Mouse (Mus musculus) CD8-positive naive resting alpha-beta T cell, adult 2 months (primary cell): ENCODE results near the gene Mphosph10.

Experiments used
- DNase-seq, 2 experiments: peaks; one replicate each; pipeline ENCODE4 v3.0.0; 2022; ENCODE audit warnings: low read depth in 2 of 2, low spot score in 2 of 2

Gene Mphosph10

DNA sequence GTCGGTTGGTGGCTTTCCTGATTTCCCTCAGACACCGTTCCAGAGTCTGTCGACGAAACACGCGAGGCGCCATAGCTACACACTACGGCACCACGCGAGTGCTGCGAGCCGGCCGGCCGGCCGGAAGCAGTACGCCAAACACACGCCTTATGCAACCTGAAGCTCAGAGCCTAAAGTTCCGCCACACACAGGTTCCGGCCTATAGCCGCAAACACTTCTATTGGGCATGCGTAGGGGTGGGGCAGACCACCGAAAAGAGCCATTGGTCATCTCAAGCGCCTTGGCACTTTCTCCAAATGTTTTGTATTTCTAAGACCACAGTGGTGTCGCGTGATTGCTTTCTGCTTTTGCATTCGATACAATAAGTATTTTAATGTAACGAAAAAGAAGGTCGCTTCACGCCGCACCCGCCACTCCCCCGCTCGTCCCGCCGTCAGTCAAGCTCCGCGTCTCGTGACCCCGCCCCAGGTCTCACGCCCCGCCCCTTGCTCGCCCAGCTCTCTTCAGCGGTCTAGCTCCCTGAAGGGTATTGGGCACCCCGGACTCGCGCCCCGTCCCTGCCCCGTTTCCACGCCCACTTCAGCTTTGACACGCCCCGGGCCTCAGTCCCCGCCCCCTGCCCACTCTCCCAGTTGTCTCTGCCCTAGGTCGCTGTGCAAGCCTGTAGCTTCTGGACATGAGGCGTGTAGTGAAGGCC, at the start of gene Mphosph10, which contains the start of gene Mcee:
Mphosph10 (minus strand) TSS at position 147 of the 697 bp plus-strand sequence.
Mcee (plus strand) TSS at position 486 of the 697 bp plus-strand sequence.
- DNase-seq = peak; percentile 96 to 99

DNA sequence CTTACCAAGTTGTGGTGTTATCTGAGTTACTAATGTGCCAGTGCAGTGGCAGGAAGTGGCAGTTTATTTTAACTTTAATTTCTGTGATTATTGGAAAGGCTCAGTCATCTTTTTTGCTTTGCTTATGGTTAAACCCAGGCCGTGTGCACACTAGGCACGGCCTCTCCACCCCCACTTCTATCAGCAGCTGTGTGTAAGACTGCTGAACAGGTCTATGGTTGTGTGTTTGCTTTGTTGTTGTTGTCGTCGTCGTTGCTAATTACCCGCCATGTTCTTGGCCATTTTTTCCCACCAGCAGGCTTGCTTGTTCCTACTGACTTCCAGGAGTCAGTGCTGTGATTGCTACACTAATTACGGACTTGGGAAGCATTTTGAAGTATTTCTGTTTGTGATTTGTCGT, 48.5 kb upstream of the Mphosph10 start:
- no peak for DNase-seq

DNA sequence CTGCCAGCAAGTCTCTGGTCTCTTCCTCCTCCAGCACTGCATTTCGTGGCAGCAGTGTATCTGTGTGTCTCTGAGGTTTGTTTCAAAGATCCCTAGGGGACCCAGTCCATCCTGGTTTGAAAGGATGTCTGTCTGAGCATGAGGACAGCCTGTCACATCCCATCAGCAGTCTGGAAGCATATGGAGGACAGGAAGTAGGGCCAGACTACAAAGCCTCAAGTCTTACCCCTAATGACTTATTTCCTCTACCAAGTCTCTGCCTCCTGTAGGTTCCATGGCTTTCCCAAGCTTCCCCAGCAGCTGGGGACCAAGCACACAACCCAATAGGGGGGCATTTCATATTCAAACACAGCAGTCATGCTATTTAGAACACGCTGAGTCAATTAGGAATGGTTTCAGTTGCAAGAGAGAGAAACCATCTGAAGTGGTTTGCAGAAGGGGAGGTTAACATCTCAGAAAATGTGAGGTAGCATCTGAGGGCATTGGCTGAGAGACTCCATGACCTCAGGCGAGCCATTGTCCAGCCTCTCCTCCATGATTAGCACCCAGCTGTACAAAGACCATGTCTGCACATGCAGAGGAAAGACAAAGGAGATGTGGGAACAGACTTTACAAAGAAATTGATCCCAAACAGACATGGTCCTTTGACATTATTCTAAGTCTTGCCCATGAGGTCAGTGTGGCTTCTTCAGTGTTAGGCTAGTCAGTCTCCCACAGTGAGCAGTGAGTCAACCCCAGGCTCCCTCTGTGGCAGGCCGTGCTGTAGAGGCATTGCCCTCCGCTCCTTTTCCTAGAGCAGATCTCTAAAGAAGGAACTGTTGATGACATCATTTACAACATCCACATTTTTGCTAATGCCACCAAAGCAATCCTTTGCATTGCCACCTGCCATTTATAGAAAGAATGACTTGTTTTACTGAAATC, 47.8 kb upstream of the Mphosph10 start:
- DNase-seq = no peak

DNA sequence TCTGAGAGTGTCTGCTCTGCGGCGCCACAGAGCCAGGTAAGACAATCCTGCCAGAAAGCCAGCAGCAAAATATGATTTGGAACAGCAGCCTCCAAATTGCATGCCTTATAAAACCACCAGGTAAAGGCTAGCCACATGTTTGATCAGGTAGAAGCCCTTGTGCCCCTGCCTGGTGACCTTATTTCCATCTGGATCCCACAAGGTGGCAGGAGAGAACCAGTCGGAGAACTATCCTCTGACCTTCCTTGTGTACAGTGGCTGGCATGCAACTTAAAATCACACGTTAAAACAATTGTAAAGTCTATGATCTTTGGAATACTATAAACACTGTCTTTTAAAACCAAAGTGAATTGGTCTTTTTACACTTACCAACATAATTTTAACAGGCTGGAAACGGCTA, 32.8 kb upstream of the Mphosph10 start:
- no peak for DNase-seq

DNA sequence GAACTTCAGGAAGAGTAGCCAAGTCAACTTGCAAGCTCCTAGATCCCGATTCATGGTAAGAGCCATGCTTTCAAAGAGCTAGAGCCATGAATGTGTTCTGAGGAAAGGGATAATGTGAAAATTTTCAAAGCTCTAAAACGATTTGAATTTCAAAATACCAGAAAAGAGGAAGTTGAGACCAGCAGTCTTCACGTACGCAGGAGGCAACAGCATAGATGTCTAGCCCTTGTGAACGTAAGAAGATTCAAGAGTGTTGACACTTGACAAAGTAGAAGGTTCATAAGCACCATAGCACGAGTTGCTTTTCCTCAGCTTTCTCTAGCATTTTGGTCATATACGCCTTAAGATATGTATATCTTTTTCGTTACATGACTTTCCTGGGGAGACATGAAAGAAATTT, 11.9 kb upstream of the Mphosph10 start:
- no peak for DNase-seq

DNA sequence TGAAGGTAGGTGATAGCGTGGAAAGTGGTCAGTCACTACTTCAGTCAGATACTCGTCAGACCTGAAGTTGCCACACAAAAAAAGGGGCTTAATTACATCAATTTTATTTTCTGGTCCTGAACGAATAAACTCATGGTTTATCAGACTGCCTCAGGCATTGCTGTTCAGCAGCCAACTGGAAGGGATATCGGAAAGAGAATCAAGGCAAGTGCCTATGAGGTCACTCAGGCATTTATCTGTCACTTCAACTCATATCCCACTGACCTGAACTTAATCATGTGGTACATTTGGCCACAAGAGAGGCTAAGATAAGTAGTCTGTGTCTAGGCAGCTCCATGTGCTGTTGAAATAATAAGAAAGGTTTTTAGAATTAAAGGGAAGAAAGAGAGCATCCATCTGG, 10.4 kb upstream of the Mphosph10 start:
- DNase-seq = no peak

DNA sequence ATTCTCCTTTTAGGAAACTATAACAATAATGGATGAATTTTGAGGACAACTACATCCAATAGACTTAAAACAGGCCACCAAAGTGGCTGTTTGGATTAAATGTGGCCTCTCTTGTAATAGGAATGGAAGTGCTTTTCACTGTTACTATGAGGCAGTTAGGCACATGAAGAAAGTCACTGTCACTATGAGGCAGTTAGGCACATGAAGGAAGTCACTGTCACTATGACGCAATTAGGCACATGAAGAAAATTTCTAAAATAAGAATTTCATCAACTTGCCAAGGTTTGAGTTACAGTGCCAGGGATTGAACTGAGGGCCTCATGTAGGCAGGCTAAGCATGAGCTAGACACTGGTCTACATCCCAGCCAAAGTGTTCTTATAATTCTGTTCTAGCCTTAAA, 8.7 kb upstream of the Mphosph10 start:
- no peak for DNase-seq

DNA sequence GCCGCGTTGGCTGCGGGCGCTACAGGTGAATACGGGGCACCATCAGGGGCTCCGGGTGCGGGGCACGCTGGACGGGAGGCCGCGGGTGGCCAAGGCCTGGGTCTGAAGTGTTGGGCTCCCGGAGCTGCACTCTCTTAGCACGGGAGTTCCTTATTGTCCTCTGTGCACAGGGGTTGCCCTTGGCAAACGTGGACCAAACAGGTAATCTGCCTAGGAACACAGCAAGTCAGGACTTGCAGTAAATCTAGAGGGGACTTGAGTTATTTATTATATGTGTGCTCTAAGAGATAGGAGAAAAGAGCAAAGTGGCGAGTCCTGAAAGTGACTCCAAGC, 717 bp upstream of the Mphosph10 start:
- DNase-seq = no peak

DNA sequence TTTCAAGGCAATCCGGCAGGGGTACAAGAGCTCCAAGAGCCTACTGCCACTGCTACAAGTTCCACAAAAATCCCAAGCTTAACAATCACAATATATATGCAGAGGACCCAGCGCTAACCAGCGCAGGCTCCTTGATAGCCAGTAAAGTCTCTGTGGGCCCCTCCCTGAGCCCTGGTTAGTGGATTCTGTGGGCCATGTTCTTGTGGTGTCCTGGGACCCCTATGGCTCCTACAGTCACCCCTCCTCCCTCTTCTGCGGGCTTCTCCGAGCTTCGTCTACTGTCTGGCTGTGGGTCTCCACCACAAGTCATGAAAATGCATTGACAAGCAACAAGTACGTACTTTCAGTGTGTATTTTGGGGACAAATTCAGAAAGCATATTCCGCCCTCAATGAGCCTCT, 589 bp downstream of the Mphosph10 start:
- peak; percentile 9 to 15 for DNase-seq

DNA sequence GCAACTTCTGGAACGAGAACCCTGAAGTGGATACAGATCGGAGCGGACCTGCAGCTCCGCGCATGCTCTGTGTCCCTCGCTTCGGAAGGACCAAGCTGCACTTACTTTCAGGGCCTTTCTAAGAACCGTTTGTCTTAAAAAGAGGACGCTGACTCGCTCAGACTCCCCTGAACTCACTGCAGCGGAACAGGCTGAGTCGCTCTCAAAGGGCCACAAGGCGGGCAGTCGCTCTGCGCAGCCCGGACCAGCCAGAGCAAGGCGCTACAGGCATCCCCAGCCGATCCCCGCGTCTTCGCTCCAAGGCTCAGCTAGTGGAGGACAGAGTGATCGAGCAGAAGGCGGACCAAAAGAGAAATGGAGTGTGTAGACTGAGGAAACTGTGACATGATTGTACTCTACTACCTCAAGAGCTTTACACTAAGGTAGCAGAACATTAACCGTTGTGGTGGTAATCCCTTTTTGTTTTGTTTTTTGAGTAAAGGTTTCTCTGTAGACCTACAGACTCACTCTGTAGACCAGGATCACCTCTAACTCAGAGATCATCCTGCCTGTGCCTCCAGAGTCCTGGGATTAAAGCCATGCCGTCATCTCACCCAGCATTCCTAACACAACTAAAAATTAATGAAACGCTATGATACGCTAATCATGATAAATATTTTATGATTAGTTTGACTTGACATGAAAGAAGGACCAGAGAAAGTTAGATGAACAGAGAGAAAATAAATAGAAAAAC, 18.1 kb downstream of the Mphosph10 start, which contains the start of gene Fan1:
Fan1 (minus strand) TSS at position 266 of the 733 bp plus-strand sequence.
- peak; percentile 86 to 96 for DNase-seq

DNA sequence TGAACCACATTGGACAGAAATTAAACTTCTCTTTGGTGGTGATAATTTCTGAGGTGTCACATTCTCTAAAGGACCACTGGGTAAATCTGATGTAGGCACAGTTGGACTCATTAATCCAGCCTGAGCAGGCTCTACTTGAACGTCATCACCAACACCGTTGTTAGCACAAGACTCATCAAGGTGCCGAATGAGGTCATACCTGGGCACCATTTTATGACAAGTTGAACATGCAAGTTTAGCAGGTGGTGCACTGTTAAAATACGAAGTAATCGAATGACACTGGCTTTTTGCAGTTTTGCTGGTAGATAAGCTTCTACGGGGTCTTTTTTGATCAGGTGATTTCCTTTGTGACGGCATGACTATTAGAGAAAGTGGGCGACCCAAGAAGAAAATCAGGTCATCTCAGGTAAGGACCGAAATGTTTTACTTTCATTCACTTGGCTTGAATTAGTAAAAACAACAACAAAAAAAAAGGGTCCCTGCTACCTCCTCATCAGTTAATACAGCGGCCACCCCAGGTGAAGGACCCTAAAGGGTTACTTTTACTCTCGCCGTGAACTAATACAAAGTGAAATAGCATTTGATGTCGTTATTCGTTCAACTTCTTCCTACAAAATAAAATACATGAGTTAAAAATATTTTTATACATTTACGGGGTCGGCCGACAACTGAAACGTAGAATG, 18.8 kb downstream of the Mphosph10 start:
- no peak for DNase-seq

DNA sequence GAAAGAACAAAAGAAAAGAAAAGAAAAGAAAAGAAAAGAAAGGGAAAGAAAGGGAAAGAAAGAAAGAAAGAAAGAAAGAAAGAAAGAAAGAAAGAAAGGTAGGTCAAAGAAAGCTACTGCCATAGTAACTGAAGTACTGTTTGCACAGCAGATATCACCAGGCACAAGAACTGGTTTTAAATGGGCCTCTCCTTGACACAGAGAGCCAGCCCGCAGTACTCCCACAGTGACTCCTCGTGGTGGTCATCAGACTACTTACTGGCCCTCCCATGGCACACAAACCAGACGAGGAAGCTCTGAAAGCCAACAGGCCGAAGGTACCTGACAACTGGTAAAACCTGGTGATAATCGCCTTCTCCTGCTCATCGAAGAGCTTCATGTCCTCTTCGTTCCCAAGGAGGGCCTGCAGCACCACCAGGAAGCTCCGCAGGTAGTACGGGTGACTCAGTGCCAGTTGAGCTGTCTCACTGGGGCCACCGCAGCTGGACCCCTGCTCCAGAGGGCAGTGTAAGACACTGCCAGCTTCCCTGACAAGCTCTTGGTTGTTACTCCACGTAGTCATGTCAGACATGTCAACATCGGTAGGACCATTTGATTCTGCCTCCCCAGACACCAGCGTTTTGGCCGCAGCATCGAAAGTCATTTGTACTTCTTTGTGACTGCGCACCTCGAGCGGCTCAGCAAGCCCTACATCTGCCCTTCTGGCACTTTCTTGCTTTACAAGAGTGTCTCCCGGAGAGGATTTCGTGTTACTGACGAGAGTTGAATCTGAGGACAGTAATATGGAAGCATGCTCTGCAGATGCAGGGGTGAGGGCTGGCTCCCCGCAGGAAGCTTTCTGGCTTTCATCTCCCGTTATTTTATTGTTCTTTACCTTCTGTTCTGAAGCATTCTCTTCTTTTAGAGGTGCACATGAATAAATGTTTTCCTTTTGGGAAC, 19.9 kb downstream of the Mphosph10 start:
- no peak for DNase-seq

DNA sequence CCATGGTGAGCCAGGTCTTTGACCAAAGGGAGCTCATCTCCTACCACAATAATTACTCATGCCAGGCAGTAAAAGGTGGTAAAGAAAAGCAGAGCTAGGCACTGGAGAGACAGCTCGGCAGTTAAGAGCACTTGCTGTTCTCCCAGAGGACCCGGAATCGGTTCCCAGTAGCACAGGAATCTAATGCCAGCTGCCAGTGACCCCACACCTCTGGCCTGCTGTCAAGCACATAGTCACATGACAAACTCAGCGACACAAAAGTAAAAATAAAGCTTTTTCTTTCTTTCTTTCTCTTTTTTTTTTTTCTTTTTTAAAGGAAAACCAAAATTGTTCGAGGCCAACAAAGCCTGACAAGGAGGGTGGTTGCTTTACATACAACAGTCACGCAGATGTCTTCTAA, 22.2 kb downstream of the Mphosph10 start:
- no peak for DNase-seq

DNA sequence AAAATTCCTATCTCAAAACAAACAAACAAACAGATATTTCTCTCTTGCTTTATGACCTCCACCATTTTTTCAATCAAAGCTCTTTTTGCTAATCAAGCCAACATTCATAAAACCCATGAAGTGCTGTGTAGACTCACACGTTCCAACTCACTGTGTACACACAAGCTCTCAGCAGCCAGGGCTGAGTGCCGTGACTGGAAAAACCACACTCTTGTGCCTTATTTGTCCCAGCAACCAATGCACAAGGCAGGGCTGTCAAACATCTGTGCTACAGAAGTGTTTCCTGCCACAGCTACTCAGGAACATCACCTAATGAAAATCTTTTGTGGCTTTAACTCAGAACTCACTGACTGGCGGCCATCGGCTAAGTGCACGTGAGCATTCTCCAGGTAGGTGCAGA, 26.2 kb downstream of the Mphosph10 start:
- DNase-seq = no peak

DNA sequence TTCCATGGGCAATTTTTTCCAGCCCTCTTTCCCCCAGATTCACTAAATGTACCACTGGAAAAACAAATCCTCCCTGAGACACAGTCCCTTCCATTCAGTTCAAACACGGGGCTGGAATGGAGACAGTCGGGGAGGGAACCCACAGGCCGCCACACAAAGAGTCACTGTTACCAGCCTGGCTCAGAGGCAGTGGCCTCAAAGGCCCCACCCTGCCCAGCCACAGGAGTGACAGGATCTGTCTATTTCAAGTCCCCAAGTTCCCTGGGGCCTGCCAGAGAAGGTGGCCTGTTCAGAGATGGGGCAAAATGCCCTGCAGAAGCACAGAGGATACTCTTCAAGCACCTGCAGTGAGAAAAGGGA, 31.5 kb downstream of the Mphosph10 start:
- DNase-seq = no peak

DNA sequence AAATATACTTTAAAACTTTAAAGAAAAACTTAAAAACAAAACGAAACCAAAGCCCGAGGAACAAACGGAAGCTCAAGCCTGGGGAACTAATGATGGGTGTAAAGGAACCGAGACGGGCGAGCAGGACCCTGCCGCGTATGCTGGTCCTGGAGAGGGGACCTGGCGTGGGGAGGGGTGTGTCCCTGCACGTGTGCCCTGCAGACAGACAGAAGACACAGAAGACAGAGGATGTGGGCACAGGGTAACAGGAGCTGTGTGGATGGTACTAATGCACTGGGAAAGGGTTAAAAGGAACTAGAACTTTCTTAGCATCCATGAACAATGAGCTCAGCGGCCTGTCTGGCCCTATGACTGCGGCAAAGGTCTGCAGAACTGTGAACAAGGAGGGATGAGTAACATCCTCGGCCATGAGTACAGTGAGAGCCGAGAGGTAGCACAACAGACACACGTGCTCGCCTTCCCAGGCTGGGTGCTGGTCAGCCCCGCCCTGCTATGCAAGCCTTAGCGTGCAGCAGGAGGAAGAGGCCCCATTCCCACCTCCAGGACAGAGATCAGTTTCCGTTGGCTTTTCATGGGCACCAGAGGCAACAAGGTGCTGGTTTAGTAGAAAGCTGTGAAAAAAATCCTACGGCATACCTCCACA, 32.0 kb downstream of the Mphosph10 start:
- DNase-seq = no peak

DNA sequence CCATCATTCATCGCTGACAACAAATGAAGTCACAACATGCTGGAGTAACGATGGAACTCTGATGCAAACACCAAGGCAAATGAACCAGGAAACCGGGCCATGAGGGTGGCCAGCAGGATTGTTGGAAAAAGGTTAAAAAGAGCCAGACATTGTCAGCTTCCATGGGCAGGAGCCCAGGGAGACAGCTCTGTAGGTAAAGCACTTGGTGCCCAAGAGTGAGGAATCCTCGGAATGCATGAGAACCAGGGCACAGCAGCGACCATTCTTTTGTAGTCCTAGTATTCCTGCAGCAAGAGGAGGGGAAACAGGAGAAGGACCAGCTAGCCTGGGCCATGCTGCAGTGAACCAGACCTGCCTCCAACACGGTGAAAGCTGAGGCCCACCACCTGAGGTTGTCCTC, 33.4 kb downstream of the Mphosph10 start:
- DNase-seq = no peak

DNA sequence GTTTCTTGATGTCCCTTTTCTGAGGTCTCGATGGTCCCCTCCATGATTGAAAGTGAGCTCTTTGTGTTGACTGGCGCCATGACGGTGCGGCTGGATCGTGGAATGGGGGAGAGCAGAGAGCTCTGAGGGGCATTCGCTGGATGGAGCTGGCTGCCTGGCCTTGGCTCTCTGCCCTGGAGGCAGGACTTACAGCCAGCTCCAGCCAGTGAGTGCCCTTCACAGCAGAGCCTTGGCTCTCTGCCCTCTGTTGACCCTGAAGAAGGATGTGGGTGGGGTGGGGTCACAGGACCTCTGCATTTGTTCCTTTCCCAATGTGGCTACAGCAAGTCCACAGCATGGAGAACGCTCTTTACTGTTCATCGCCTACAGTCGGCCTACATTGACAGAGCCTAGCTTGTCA, 34.7 kb downstream of the Mphosph10 start:
- DNase-seq = no peak

DNA sequence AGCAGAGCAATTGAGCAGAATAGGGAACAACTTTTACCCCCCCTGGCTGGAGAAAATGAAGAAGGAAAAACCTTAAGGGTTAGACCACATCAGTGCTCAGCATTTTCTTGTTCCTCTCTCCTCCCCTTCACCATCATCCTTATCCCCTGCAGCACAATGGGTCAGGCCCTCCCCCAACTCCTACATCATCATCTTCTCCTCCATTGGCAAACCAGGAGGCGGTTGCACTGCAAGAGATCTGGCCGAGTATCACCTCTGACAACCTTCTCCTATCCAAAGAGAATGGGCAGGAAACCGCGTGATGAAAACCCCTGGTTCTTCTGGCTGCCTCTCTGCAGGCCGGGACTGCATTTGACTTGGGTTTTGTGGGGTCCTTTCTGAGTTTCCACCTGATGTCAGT, 35.4 kb downstream of the Mphosph10 start:
- no peak for DNase-seq

DNA sequence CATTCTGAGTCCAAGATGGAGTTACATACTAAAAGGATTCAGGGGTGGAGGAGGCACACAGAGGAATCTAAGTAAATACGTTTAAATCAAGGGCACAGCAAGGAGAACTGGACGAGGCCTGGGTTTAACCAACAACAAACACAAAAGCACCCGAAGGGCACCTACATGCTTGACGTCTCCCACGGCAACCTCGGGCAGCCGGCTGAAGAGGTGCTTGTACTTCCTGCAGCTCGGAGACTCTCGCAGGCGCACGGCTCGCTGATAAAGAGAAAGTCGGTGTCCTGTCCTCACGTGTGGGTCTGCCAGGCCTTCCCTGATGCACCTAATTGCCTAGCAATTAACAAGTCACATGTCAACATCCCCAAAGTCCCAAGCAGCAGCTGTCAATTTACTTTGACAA, 37.9 kb downstream of the Mphosph10 start:
- DNase-seq = no peak
